Mouse (Mus musculus): ENCODE data around the gene 4930467E23Rik. TPM values are rescaled to one million over a fixed set of nuclear protein-coding genes. Genes with fewer than 3 reads are reported as not detected.
"Not testable (repeated sequence)": the region's sequence is repeated elsewhere in the genome, so short reads cannot be mapped to it uniquely, and the experiment has no call there.

Gene 4930467E23Rik
- polyA plus RNA-seq, 1 experiment: 0.11 TPM

GRCm38 (mm10) chr8:19773461-19773860, 44.1 kb downstream of the 4930467E23Rik start:
- not testable (repeated sequence) for H3K4me1 ChIP-seq (ENCODE audit: control insufficient read depth, insufficient read depth, low read length); H3K4me3 ChIP-seq (replicated peaks; ENCODE audit: insufficient read depth, low read depth, low read length); H3K27ac ChIP-seq (ENCODE audit: insufficient read depth, low read length); DNase-seq; H3K27me3 ChIP-seq (ENCODE audit: control insufficient read depth, insufficient read depth, low read length)
- 77% methylated on average over 4 of the region's 4 CpGs for WGBS

- H3K27me3 ChIP-seq (ENCODE audit: control insufficient read depth, insufficient read depth, low read length): not testable (repeated sequence)
These were observed 46.9 kb downstream of the 4930467E23Rik start for GRCm38 (mm10) chr8:19776311-19776710.

GRCm38 (mm10) chr8:19777500-19777899, 48.1 kb downstream of the 4930467E23Rik start:
- not testable (repeated sequence) for H3K4me1 ChIP-seq (ENCODE audit: control insufficient read depth, insufficient read depth, low read length); DNase-seq; H3K4me3 ChIP-seq (replicated peaks; ENCODE audit: insufficient read depth, low read depth, low read length); H3K27ac ChIP-seq (ENCODE audit: insufficient read depth, low read length); H3K27me3 ChIP-seq (ENCODE audit: control insufficient read depth, insufficient read depth, low read length)
- 31% methylated on average over 2 of the region's 2 CpGs for WGBS

More at GRCm38 (mm10) chr8:19776311-19776710, 46.9 kb downstream of the 4930467E23Rik start:
- H3K4me1 ChIP-seq (ENCODE audit: control insufficient read depth, insufficient read depth, low read length); DNase-seq; H3K4me3 ChIP-seq (replicated peaks; ENCODE audit: insufficient read depth, low read depth, low read length); H3K27ac ChIP-seq (ENCODE audit: insufficient read depth, low read length): not testable (repeated sequence)

GRCm38 (mm10) chr8:19778126-19778525, 48.8 kb downstream of the 4930467E23Rik start:
- not testable (repeated sequence) for H3K27me3 ChIP-seq (ENCODE audit: control insufficient read depth, insufficient read depth, low read length); H3K4me3 ChIP-seq (replicated peaks; ENCODE audit: insufficient read depth, low read depth, low read length); H3K4me1 ChIP-seq (ENCODE audit: control insufficient read depth, insufficient read depth, low read length); DNase-seq; H3K27ac ChIP-seq (ENCODE audit: insufficient read depth, low read length)
- 44% methylated on average over 1 of the region's 1 CpGs for WGBS

GRCm38 (mm10) chr8:19778891-19779290, 49.5 kb downstream of the 4930467E23Rik start:
- WGBS: 91% methylated on average over 8 of the region's 8 CpGs
- H3K27ac ChIP-seq (ENCODE audit: insufficient read depth, low read length); H3K4me1 ChIP-seq (ENCODE audit: control insufficient read depth, insufficient read depth, low read length); DNase-seq; H3K27me3 ChIP-seq (ENCODE audit: control insufficient read depth, insufficient read depth, low read length); H3K4me3 ChIP-seq (replicated peaks; ENCODE audit: insufficient read depth, low read depth, low read length): not testable (repeated sequence)

- H3K27me3 ChIP-seq (ENCODE audit: control insufficient read depth, insufficient read depth, low read length); DNase-seq; H3K27ac ChIP-seq (ENCODE audit: insufficient read depth, low read length); H3K4me3 ChIP-seq (replicated peaks; ENCODE audit: insufficient read depth, low read depth, low read length); H3K4me1 ChIP-seq (ENCODE audit: control insufficient read depth, insufficient read depth, low read length): not testable (repeated sequence)
- 88% methylated on average over 4 of the region's 4 CpGs for WGBS
These were observed 50.8 kb downstream of the 4930467E23Rik start for GRCm38 (mm10) chr8:19780212-19780611.

GRCm38 (mm10) chr8:19780658-19781057, 51.3 kb downstream of the 4930467E23Rik start:
- H3K27ac ChIP-seq (ENCODE audit: insufficient read depth, low read length); H3K4me3 ChIP-seq (replicated peaks; ENCODE audit: insufficient read depth, low read depth, low read length); H3K27me3 ChIP-seq (ENCODE audit: control insufficient read depth, insufficient read depth, low read length); DNase-seq; H3K4me1 ChIP-seq (ENCODE audit: control insufficient read depth, insufficient read depth, low read length): not testable (repeated sequence)

GRCm38 (mm10) chr8:19781328-19782114, 52.1 kb downstream of the 4930467E23Rik start:
- not testable (repeated sequence) for H3K4me3 ChIP-seq (replicated peaks; ENCODE audit: insufficient read depth, low read depth, low read length); DNase-seq; H3K27me3 ChIP-seq (ENCODE audit: control insufficient read depth, insufficient read depth, low read length); H3K4me1 ChIP-seq (ENCODE audit: control insufficient read depth, insufficient read depth, low read length); H3K27ac ChIP-seq (ENCODE audit: insufficient read depth, low read length)
- 93% methylated on average over 5 of the region's 5 CpGs for WGBS

- 82% methylated on average over 3 of the region's 3 CpGs for WGBS
- H3K27ac ChIP-seq (ENCODE audit: insufficient read depth, low read length); H3K4me1 ChIP-seq (ENCODE audit: control insufficient read depth, insufficient read depth, low read length); H3K4me3 ChIP-seq (replicated peaks; ENCODE audit: insufficient read depth, low read depth, low read length); H3K27me3 ChIP-seq (ENCODE audit: control insufficient read depth, insufficient read depth, low read length); DNase-seq: not testable (repeated sequence)
These were observed 53.4 kb downstream of the 4930467E23Rik start for GRCm38 (mm10) chr8:19782736-19783135.

- H3K4me3 ChIP-seq (replicated peaks; ENCODE audit: insufficient read depth, low read depth, low read length); DNase-seq: not testable (repeated sequence)
- WGBS: 100% methylated on average over 1 of the region's 5 CpGs
These were observed 54.5 kb downstream of the 4930467E23Rik start for GRCm38 (mm10) chr8:19783860-19784259.

More at GRCm38 (mm10) chr8:19783860-19784259, 54.5 kb downstream of the 4930467E23Rik start:
- not testable (repeated sequence) for H3K27me3 ChIP-seq (ENCODE audit: control insufficient read depth, insufficient read depth, low read length); H3K4me1 ChIP-seq (ENCODE audit: control insufficient read depth, insufficient read depth, low read length); H3K27ac ChIP-seq (ENCODE audit: insufficient read depth, low read length)
